Mouse (Mus musculus) spleen, adult 2 months (tissue): Measurements from ENCODE around the gene Tmem25.

Experiments used
- CTCF ChIP-seq: fragments of 200-500 bp; IDR thresholded peaks from 2 replicates; pipeline ENCODE4 v1.5.1; 2011; ENCODE audit warnings: mild to moderate bottlenecking, inconsistent platforms; ENCODE audit not compliant: insufficient read depth, insufficient read length, insufficient replicate concordance; ENCODE audit errors: extremely low read depth
- POLR2A ChIP-seq: fragments of 200-500 bp; IDR thresholded peaks from 2 replicates; pipeline ENCODE4 v1.6.1; 2011; ENCODE audit warnings: low read depth, low read length, inconsistent platforms

- no peak for TF ChIP-seq CTCF
- TF ChIP-seq POLR2A: no peak
Observed at GRCm38 (mm10) chr9:44832356-44832755, 33.2 kb upstream of the Tmem25 start.
